Mouse (Mus musculus): ENCODE results near the gene Tmem63a.

DNA sequence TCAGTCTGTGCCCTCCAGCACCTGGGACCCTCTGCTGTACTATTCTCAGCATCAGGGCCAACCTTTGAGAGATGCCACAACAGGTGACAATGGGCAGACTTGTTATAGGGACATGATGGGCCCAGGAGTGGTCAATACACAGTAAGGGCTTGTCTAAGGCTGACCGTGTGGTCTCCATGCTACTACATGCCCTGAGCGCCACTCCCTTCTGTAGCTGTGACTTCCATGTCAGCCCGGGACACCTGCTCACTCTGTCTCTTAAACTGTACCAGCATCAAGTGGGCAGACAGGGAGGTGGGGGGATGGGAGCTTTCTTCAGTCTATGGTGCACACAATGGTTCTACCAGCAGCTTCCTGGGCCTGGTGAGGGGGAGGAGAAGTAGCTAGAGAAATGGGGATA is 59.1 kb downstream of the Tmem63a start:
- no peak for TF ChIP-seq CTCF (IDR thresholded peaks at IDR 0.05; ENCODE audit: low read depth)
- TF ChIP-seq EP300 (IDR thresholded peaks at IDR 0.05; ENCODE audit: low read depth): no peak

Data from liver, embryonic 14.5 days (tissue).